Mouse (Mus musculus): Measurements from ENCODE around the gene Olfr635.

- TF ChIP-seq MAZ (IDR thresholded peaks at IDR 0.05; ENCODE audit: low read depth, low read length), result no peak
- no peak for TF ChIP-seq CTCF (IDR thresholded peaks at IDR 0.05 in 2 of 3, conservative IDR thresholded peaks at IDR 0.05 in 1 of 3; ENCODE audit: control insufficient read depth in 1 of 3, insufficient read depth in 1 of 3, low read depth in 2 of 3, low read length in 3 of 3, poor library complexity in 1 of 3, severe bottlenecking in 1 of 3)
- TF ChIP-seq USF2 (IDR thresholded peaks at IDR 0.05; ENCODE audit: borderline replicate concordance in 1 of 2, insufficient read depth in 1 of 2, low read depth in 1 of 2, low read length in 2 of 2), result no peak
- TF ChIP-seq JUND (IDR thresholded peaks at IDR 0.05; ENCODE audit: low read depth, low read length), result no peak
- TF ChIP-seq KAT2A (conservative IDR thresholded peaks at IDR 0.05; ENCODE audit: low read depth, low read length), result no peak
- no peak for TF ChIP-seq GATA1 (IDR thresholded peaks at IDR 0.05; ENCODE audit: low read depth, low read length)
- TF ChIP-seq CHD1 (IDR thresholded peaks at IDR 0.05; ENCODE audit: low read depth, low read length), result no peak
- no peak for TF ChIP-seq POLR2AphosphoS2 (IDR thresholded peaks at IDR 0.05; ENCODE audit: low read length)
- no peak for TF ChIP-seq POLR2A (IDR thresholded peaks at IDR 0.05; ENCODE audit: control insufficient read depth in 1 of 2, insufficient read depth in 1 of 2, low read depth in 1 of 2, low read length in 2 of 2, poor library complexity in 1 of 2)
- no peak for TF ChIP-seq ZMIZ1 (IDR thresholded peaks at IDR 0.05; ENCODE audit: low read depth, low read length)
- TF ChIP-seq TAL1 (IDR thresholded peaks at IDR 0.05; ENCODE audit: low read length), result no peak
- TF ChIP-seq USF1 (IDR thresholded peaks at IDR 0.05; ENCODE audit: low read depth, low read length), result no peak
These were observed 830 bp downstream of the Olfr635 start for GRCm38 (mm10) chr7:103971782-103972181.
